Mouse (Mus musculus) hindbrain, embryonic 16.5 days (tissue): ENCODE results near the gene Iqcf1. TPM values are rescaled to one million over a fixed set of nuclear protein-coding genes. Genes with fewer than 3 reads are reported as not detected.

ENCODE experiments used
- ATAC-seq: fragments of 200-750 bp; cut with Nextera tagmentation; 2 replicates; pipeline ENCODE4 v1.8.0; 2017; ENCODE audit warnings: moderate TSS enrichment, moderate library complexity
- H3K27ac ChIP-seq: fragments of 300-500 bp; sonication (generic); 2 replicates; pipeline ENCODE4 v1.5.1; 2014; ENCODE audit warnings: low read depth, mild to moderate bottlenecking, control low read depth, low read length, moderate library complexity
- H3K27me3 ChIP-seq: fragments of 300-500 bp; sonication (generic); replicated peaks from 2 replicates; pipeline ENCODE4 v1.6.1; 2014; ENCODE audit warnings: low read length; ENCODE audit not compliant: control insufficient read depth, insufficient read depth
- H3K36me3 ChIP-seq: fragments of 300-500 bp; sonication (generic); 2 replicates; pipeline ENCODE4 v1.6.1; 2014; ENCODE audit warnings: mild to moderate bottlenecking, low read length, moderate library complexity, mixed read lengths; ENCODE audit not compliant: control insufficient read depth, insufficient read depth
- H3K4me1 ChIP-seq: fragments of 300-500 bp; sonication (generic); 2 replicates; pipeline ENCODE4 v1.6.1; 2014; ENCODE audit warnings: low read depth, low read length; ENCODE audit not compliant: control insufficient read depth, insufficient read depth
- H3K4me2 ChIP-seq: fragments of 300-500 bp; sonication (generic); 2 replicates; pipeline ENCODE4 v1.6.1; 2014; ENCODE audit warnings: mild to moderate bottlenecking, low read length, control low read depth, moderate library complexity
- H3K4me3 ChIP-seq: fragments of 300-500 bp; sonication (generic); 2 replicates; pipeline ENCODE4 v1.5.1; 2014; ENCODE audit warnings: mild to moderate bottlenecking, low read length, control low read depth, moderate library complexity
- H3K9ac ChIP-seq: fragments of 300-500 bp; sonication (generic); 2 replicates; pipeline ENCODE4 v1.6.1; 2014; ENCODE audit warnings: low read depth, mild to moderate bottlenecking, control low read depth, low read length, moderate library complexity
- H3K9me3 ChIP-seq: fragments of 300-500 bp; sonication (generic); 2 replicates; pipeline ENCODE4 v1.6.1; 2014; ENCODE audit warnings: mild to moderate bottlenecking, low read length, moderate library complexity; ENCODE audit not compliant: control insufficient read depth
- WGBS: fragments of 180-500 bp; shearing (Covaris S2); extraction: QIAGEN DNeasy Blood & Tissue Kit; methylation state at CpG from one replicate; pipeline ENCODE4 v1.1.7; 2014; 5-methylcytosine and 5-hydroxymethylcytosine counted together
- polyA plus RNA-seq: library from polyadenylated mRNA; unstranded; fragments of >200 nt; fragmentation: Nextera tagmentation; extraction: Ambion mirVana; gene quantifications from 2 replicates; pipeline ENCODE4 v1.2.1, GENCODE M21; 2015

The Iqcf1 gene
- polyA plus RNA-seq, 1 experiment from 2014 or later = not detected

DNA sequence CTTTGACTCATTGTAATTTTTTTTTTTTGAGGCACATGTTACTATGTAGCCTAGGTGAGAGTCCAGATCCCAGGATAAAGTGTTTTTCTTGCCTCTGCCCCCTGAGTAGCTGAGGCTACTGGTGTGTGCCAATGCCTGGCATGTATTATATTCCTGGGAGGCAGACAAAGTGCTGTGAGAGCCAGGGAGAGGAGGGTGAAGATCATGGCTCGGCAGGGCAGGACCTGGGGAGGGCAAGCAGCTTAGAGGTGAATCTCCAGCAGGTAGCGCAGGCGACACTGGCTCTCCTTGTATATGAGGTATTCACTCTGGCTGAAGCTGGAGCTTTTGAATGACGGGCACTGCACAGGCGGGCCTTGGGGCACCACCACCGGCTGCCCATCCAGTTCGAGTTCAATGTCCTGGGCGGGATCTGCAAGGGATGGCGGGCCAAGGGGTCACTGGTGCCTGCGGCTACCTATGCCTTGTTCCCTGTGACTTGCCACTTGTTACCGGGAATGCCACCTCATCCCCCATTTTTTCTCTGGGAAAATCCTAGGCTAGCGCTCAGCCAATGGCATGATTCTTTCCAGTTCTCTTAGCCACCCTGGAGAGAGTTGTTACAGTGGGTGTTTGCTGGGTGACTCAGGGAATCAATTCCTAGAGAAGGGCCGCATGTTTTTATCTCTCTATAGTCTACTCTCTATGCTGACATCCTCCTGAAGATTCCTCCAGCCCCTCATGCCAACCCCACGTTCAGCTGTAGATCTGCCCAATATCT lies 28.6 kb upstream of the Iqcf1 start:
- WGBS = 70% methylated on average over 14 of the region's 14 CpGs
- Histone ChIP-seq H3K9me3 (no peaks in the 10 kb centered on the region), H3K4me3 (no peak overlapping the region), H3K27me3 (no peaks in the 10 kb centered on the region), H3K4me2 (no peak overlapping the region), H3K4me1 (no peaks in the 10 kb centered on the region; the same call in 1 of the 2 replicates), H3K36me3 (no peaks in the 10 kb centered on the region), H3K9ac (no peak overlapping the region), H3K27ac (no peak overlapping the region)
- no peak for ATAC-seq

DNA sequence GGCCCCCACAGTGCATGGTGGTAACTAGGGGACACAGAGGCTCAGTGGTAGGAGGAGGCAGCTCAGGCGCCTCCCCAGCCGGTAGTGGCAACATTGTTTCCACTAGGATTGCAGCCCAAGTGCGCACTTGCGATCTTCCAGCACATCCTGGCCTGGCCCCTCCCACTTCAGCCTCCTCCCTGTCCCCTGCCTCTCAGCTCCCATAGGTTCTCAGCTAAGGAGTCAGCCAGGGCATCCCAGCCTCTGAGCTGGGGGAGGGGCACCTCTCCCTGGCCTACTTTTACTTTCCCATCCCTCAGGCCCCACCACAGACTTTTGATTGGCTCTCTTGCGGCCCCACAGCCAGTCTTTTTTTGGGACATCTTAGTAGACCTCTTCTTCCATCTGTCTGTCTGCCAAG lies 27.9 kb upstream of the Iqcf1 start:
- Histone ChIP-seq H3K4me1 (no peaks in the 10 kb centered on the region; the same call in 1 of the 2 replicates), H3K9me3 (no peaks in the 10 kb centered on the region), H3K36me3 (no peaks in the 10 kb centered on the region), H3K4me2 (no peak overlapping the region), H3K9ac (no peak overlapping the region), H3K4me3 (no peak overlapping the region), H3K27ac (no peak overlapping the region), H3K27me3 (no peaks in the 10 kb centered on the region)
- 29% methylated on average over 5 of the region's 5 CpGs for WGBS
- ATAC-seq = no peak

- no peaks in the 10 kb centered on the region for H3K36me3 ChIP-seq
- no peak overlapping the region for H3K4me3 ChIP-seq
- no peak for ATAC-seq
- no peak overlapping the region for H3K4me2 ChIP-seq
- no peaks in the 10 kb centered on the region; the same call in 1 of the 2 replicates for H3K4me1 ChIP-seq
- H3K9me3 ChIP-seq = no peaks in the 10 kb centered on the region
- no peaks in the 10 kb centered on the region for H3K27me3 ChIP-seq
- no peak overlapping the region for H3K9ac ChIP-seq
- WGBS = 64% methylated on average over 4 of the region's 4 CpGs
- H3K27ac ChIP-seq = no peak overlapping the region
These were observed 27.4 kb upstream of the Iqcf1 start for GRCm38 (mm10) chr9:106472321-106472720.

DNA sequence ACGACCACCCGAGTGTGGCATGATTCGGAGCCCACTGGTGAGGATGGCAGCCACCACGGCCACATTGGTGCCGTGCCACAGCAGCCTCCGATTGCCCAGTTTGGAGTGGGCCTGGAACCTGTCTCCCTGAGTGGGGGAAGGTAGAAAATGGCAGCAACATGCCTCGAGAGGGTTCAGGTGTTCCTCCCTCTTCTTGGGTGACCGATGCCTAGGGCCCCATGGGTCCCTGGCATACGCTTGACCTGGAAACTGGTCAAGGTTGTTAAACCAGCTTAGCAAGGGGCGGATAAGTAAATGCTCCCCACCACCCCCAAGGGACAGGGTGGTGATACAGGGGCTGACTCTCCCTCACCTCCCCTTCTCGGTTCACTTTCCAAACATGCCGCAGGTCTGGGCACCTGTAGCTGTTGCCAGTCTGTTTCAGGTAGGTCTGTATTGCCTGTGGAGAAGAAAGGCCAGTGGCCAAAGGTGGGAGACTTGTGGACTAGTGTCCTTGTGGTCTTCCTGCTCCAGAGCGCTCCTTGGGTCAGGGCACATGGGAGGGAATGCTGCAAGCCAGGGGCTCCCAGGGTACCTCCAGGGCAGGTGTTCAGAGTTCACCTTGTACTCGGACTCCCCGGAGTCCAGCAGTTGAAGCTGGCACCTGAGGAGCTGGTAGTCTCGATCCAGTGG lies 26.6 kb upstream of the Iqcf1 start:
- H3K4me2 ChIP-seq = no peak overlapping the region
- ATAC-seq = no peak
- no peaks in the 10 kb centered on the region for H3K9me3 ChIP-seq
- H3K27ac ChIP-seq = no peak overlapping the region
- no peaks in the 10 kb centered on the region for H3K36me3 ChIP-seq
- no peak overlapping the region for H3K4me3 ChIP-seq
- WGBS = 89% methylated on average over 16 of the region's 16 CpGs
- H3K9ac ChIP-seq = no peak overlapping the region
- peaks cover 5% of the 10 kb centered on the region for H3K4me1 ChIP-seq
- H3K27me3 ChIP-seq = no peaks in the 10 kb centered on the region

DNA sequence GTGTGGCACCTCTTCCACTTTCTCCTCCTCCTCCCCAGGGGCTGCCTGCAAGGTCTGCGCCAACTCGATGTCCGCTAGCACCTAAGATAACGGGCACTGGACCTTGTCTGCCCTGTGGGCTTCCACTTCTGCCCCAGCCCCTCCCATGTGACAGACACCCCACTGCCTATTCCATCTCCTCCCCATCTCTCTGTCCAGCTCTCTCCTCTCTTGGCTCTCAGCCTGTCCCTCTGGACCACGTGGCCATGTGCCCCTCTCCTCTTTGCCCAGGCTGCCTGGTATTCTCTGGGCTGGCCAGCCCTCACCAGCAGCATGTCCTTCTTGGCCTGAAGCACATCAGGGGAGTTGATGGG lies 26.0 kb upstream of the Iqcf1 start:
- no peak for ATAC-seq
- no peaks in the 10 kb centered on the region for H3K36me3 ChIP-seq
- 81% methylated on average over 5 of the region's 5 CpGs for WGBS
- no peak overlapping the region for H3K4me2 ChIP-seq
- peaks cover 9% of the 10 kb centered on the region for H3K4me1 ChIP-seq
- H3K4me3 ChIP-seq = no peak overlapping the region
- no peaks in the 10 kb centered on the region for H3K9me3 ChIP-seq
- H3K27me3 ChIP-seq = no peaks in the 10 kb centered on the region
- no peak overlapping the region for H3K9ac ChIP-seq
- H3K27ac ChIP-seq = no peak overlapping the region

- no peak for ATAC-seq
- no peaks in the 10 kb centered on the region for H3K36me3 ChIP-seq
- H3K4me2 ChIP-seq = no peak overlapping the region
- no peak overlapping the region for H3K4me3 ChIP-seq
- WGBS = 2% methylated on average over 6 of the region's 6 CpGs
- peaks cover 10% of the 10 kb centered on the region for H3K4me1 ChIP-seq
- H3K27me3 ChIP-seq = no peaks in the 10 kb centered on the region
- H3K27ac ChIP-seq = no peak overlapping the region
- H3K9me3 ChIP-seq = no peaks in the 10 kb centered on the region
- H3K9ac ChIP-seq = peak overlapping the region; percentile 36
These were observed 25.3 kb upstream of the Iqcf1 start for GRCm38 (mm10) chr9:106474456-106474855.

- Histone ChIP-seq H3K9ac (no peak overlapping the region), H3K4me1 (peaks cover 10% of the 10 kb centered on the region), H3K4me3 (no peak overlapping the region), H3K4me2 (no peak overlapping the region), H3K36me3 (no peaks in the 10 kb centered on the region), H3K27me3 (no peaks in the 10 kb centered on the region), H3K27ac (no peak overlapping the region), H3K9me3 (no peaks in the 10 kb centered on the region)
- 60% methylated on average over 7 of the region's 7 CpGs for WGBS
- no peak for ATAC-seq
These were observed 24.7 kb upstream of the Iqcf1 start for GRCm38 (mm10) chr9:106475046-106475445.

GRCm38 (mm10) chr9:106475663-106476001 lies 24.1 kb upstream of the Iqcf1 start, which contains the start of gene Rrp9:
TSS of gene Rrp9 (plus strand) at chr9:106475963.
- Histone ChIP-seq H3K9ac (0 out of 2 replicates have a peak within 1 kb of the TSS, but pooled peaks have one; percentile 0), H3K27me3 (no peaks in the 10 kb centered on the region), H3K4me2 (peak within 1 kb of the TSS; percentile 44), H3K4me3 (peak within 1 kb of the TSS; percentile 67; the same call in 1 of the 2 replicates), H3K36me3 (no peaks in the 10 kb centered on the region), H3K9me3 (no peaks in the 10 kb centered on the region), H3K4me1 (peaks cover 10% of the 10 kb centered on the region), H3K27ac (no peak within 1 kb of the TSS)
- ATAC-seq = no peak
- 92% methylated on average over 10 of the region's 10 CpGs for WGBS

GRCm38 (mm10) chr9:106476002-106476923 lies 23.5 kb upstream of the Iqcf1 start:
- H3K27ac ChIP-seq = no peak overlapping the region
- no peak for ATAC-seq
- H3K9ac ChIP-seq = 0 out of 2 replicates have a peak overlapping the region, but pooled peaks have one; percentile 0
- H3K4me3 ChIP-seq = no peak overlapping the region
- H3K4me1 ChIP-seq = peaks cover 10% of the 10 kb centered on the region
- no peaks in the 10 kb centered on the region for H3K9me3 ChIP-seq
- peak overlapping the region; percentile 44 for H3K4me2 ChIP-seq
- no peaks in the 10 kb centered on the region for H3K27me3 ChIP-seq
- WGBS = 39% methylated on average over 16 of the region's 16 CpGs
- no peaks in the 10 kb centered on the region for H3K36me3 ChIP-seq
